ENCODE assay signal across 11 mouse cellular contexts in genomic region chr9:122846156-122846555, GRCm38 (mm10). TPM values are rescaled to one million over a fixed set of nuclear protein-coding genes. Genes with fewer than 3 reads are reported as not detected.
DNase-seq lines count a peak whose midpoint lies in the region; ATAC-seq and TF ChIP-seq lines count a peak whose summit lies in the region.
"Had no signal": no experiment of that assay in that cellular context is flagged by ENCODE, and none has a peak within 500 bp of the region (broad histone marks: within the 10 kb centered on the region; RNA-seq: fewer than 3 reads in every experiment).

No protein-coding gene starts in this region.

- no peak for TF ChIP-seq EP300 in lung, postnatal 0 days (IDR thresholded peaks at IDR 0.05)

- no peak overlapping the region for H3K4me2 ChIP-seq in embryonic facial prominence, embryonic 14.5 days (ENCODE audit: low read depth, low read length)
- H3K4me2 ChIP-seq in lung, postnatal 0 days (replicated peaks; ENCODE audit: low read depth, low read length): no peak overlapping the region
- H3K4me2 ChIP-seq: heart, embryonic 13.5 days had no signal

- no peak overlapping the region for H3K4me3 ChIP-seq in embryonic facial prominence, embryonic 14.5 days (ENCODE audit: low read depth, low read length)
- no peak overlapping the region for H3K4me3 ChIP-seq in embryonic facial prominence, embryonic 10.5 days
- no peak overlapping the region for H3K4me3 ChIP-seq in lung, postnatal 0 days (ENCODE audit: low read depth, low read length)
- H3K4me3 ChIP-seq: heart, embryonic 13.5 days had no signal

- peak; percentile 60 for ATAC-seq in embryonic facial prominence, embryonic 14.5 days (ENCODE audit: low read depth)
- ATAC-seq in lung, postnatal 0 days: no peak

- H3K27ac ChIP-seq in embryonic facial prominence, embryonic 14.5 days (replicated peaks; ENCODE audit: low read depth, low read length): no peak overlapping the region
- H3K27ac ChIP-seq in embryonic facial prominence, embryonic 10.5 days (replicated peaks): no peak overlapping the region
- no peak overlapping the region for H3K27ac ChIP-seq in lung, postnatal 0 days (ENCODE audit: low read length)
- H3K27ac ChIP-seq: heart, embryonic 13.5 days had no signal

- H3K27me3 ChIP-seq in embryonic facial prominence, embryonic 14.5 days (replicated peaks; ENCODE audit: control insufficient read depth, insufficient read depth, low read length): no peaks in the 10 kb centered on the region
- no peaks in the 10 kb centered on the region for H3K27me3 ChIP-seq in embryonic facial prominence, embryonic 10.5 days (replicated peaks; ENCODE audit: low read depth, poor library complexity, severe bottlenecking)
- H3K27me3 ChIP-seq in lung, postnatal 0 days (replicated peaks; ENCODE audit: insufficient read depth, low read length): no peaks in the 10 kb centered on the region
- H3K27me3 ChIP-seq: heart, embryonic 13.5 days had no signal

- H3K9me3 ChIP-seq in embryonic facial prominence, embryonic 14.5 days (ENCODE audit: control insufficient read depth, low read length): peaks cover 18% of the 10 kb centered on the region
- H3K9me3 ChIP-seq in embryonic facial prominence, embryonic 10.5 days: peaks cover 11% of the 10 kb centered on the region; the same call in 1 of the 2 replicates
- H3K9me3 ChIP-seq in lung, postnatal 0 days (ENCODE audit: low read length): no peaks in the 10 kb centered on the region

- no peak for TF ChIP-seq CTCF in lung, postnatal 0 days (IDR thresholded peaks at IDR 0.05)

- H3K9ac ChIP-seq in embryonic facial prominence, embryonic 14.5 days (ENCODE audit: low read depth, low read length): no peak overlapping the region
- no peak overlapping the region for H3K9ac ChIP-seq in lung, postnatal 0 days (replicated peaks; ENCODE audit: low read depth)
- H3K9ac ChIP-seq: heart, embryonic 13.5 days had no signal

- no peaks in the 10 kb centered on the region for H3K4me1 ChIP-seq in embryonic facial prominence, embryonic 14.5 days (ENCODE audit: control insufficient read depth, insufficient read depth, low read length)
- no peaks in the 10 kb centered on the region for H3K4me1 ChIP-seq in embryonic facial prominence, embryonic 10.5 days
- H3K4me1 ChIP-seq in lung, postnatal 0 days (ENCODE audit: insufficient read depth, low read depth, low read length): no peaks in the 10 kb centered on the region
- H3K4me1 ChIP-seq: heart, embryonic 13.5 days had no signal

- H3K36me3 ChIP-seq in embryonic facial prominence, embryonic 14.5 days (ENCODE audit: control insufficient read depth, insufficient read depth, low read length): peaks cover 30% of the 10 kb centered on the region
- H3K36me3 ChIP-seq in embryonic facial prominence, embryonic 10.5 days (replicated peaks): peaks cover 30% of the 10 kb centered on the region
- H3K36me3 ChIP-seq in lung, postnatal 0 days (ENCODE audit: insufficient read depth, low read length): peaks cover 2% of the 10 kb centered on the region; the same call in 1 of the 2 replicates

- DNase-seq in embryonic facial prominence, embryonic 14.5 days (ENCODE audit: low spot score): peak; percentile 73
- no peak for DNase-seq in embryonic facial prominence, embryonic 10.5 days (ENCODE audit: low spot score)
- DNase-seq in lung, postnatal 0 days (ENCODE audit: low spot score): peak; percentile 21
- no peak for DNase-seq in lung, adult 18-20 months
- DNase-seq in layer of hippocampus, adult 8-10 months (ENCODE audit: low spot score in 2 of 2): peak; percentile 51 to 75
- peak; percentile 12 to 24 for DNase-seq in right cerebral cortex, postnatal 36 days (ENCODE audit: low spot score in 2 of 2)
- DNase-seq in ovary, postnatal 10 days (ENCODE audit: low spot score): no peak
- DNase-seq in T-cell, adult 2 months (ENCODE audit: low spot score): no peak

RNA-seq across cellular contexts. Expression of gene Gm35549, which starts 2.3 kb away (rescaled TPM):
- 0.35 and 0.58 TPM in 2 replicates for polyA plus RNA-seq in embryonic facial prominence, embryonic 14.5 days (2014; fragmentation: Nextera tagmentation; extraction: Ambion mirVana)
- 0.26 TPM in 1 of 2 replicates, not detected in the other for polyA plus RNA-seq in embryonic facial prominence, embryonic 10.5 days (2016; fragmentation: Nextera tagmentation; extraction: Ambion mirVana)
- polyA plus RNA-seq in lung, postnatal 0 days (2015; fragmentation: Nextera tagmentation; extraction: Ambion mirVana): 0.24 and 0.33 TPM in 2 replicates
- total RNA-seq in layer of hippocampus, adult 8-10 months (2022): not detected
- total RNA-seq: left cerebral cortex, adult 8-10 months; monocyte, adult 5-6 weeks had no signal
- polyA plus RNA-seq: heart, embryonic 13.5 days had no signal

RNA-seq across cellular contexts. Expression of gene Zfp445, which starts 19.6 kb away (rescaled TPM):
- 53.3 and 60.4 TPM in 2 replicates for polyA plus RNA-seq in embryonic facial prominence, embryonic 14.5 days (2014; fragmentation: Nextera tagmentation; extraction: Ambion mirVana)
- 84.8 and 85.6 TPM in 2 replicates for polyA plus RNA-seq in embryonic facial prominence, embryonic 10.5 days (2016; fragmentation: Nextera tagmentation; extraction: Ambion mirVana)
- polyA plus RNA-seq in lung, postnatal 0 days (2015; fragmentation: Nextera tagmentation; extraction: Ambion mirVana): 21.7 and 25.4 TPM in 2 replicates
- 100 to 1,000 TPM; 151 to 196 (median 188) TPM for total RNA-seq in layer of hippocampus, adult 8-10 months (2022)

RNA-seq across cellular contexts. Expression of gene Zkscan7, which starts 39.3 kb away (rescaled TPM):
- polyA plus RNA-seq in embryonic facial prominence, embryonic 14.5 days (2014; fragmentation: Nextera tagmentation; extraction: Ambion mirVana): 2.0 and 2.9 TPM in 2 replicates
- polyA plus RNA-seq in embryonic facial prominence, embryonic 10.5 days (2016; fragmentation: Nextera tagmentation; extraction: Ambion mirVana): 3.2 and 3.6 TPM in 2 replicates
- polyA plus RNA-seq in lung, postnatal 0 days (2015; fragmentation: Nextera tagmentation; extraction: Ambion mirVana): 2.7 and 2.9 TPM in 2 replicates
- total RNA-seq in layer of hippocampus, adult 8-10 months (2022): 1 to 10 TPM; 4.1 to 6.5 (median 5.9) TPM

RNA-seq across cellular contexts. Expression of gene Tcaim, which starts 40.8 kb away (rescaled TPM):
- polyA plus RNA-seq in embryonic facial prominence, embryonic 14.5 days (2014; fragmentation: Nextera tagmentation; extraction: Ambion mirVana): 6.1 and 7.2 TPM in 2 replicates
- 4.2 and 5.7 TPM in 2 replicates for polyA plus RNA-seq in embryonic facial prominence, embryonic 10.5 days (2016; fragmentation: Nextera tagmentation; extraction: Ambion mirVana)
- polyA plus RNA-seq in lung, postnatal 0 days (2015; fragmentation: Nextera tagmentation; extraction: Ambion mirVana): 4.7 and 5.0 TPM in 2 replicates
- total RNA-seq in layer of hippocampus, adult 8-10 months (2022): 10 to 100 TPM; 20.1 to 22.9 (median 22.1) TPM

Comparison
In these comparisons a context has a peak if more than half of its experiments do, and no peak if none do; other contexts are left out.
1. DNase-seq: peak in embryonic facial prominence, embryonic 14.5 days (single experiment), lung, postnatal 0 days (single experiment), layer of hippocampus, adult 8-10 months (2 of 2) and right cerebral cortex, postnatal 36 days (2 of 2); none in embryonic facial prominence, embryonic 10.5 days (single experiment), lung, adult 18-20 months (0 of 2), ovary, postnatal 10 days (single experiment) and T-cell, adult 2 months (single experiment).